Mouse (Mus musculus): ENCODE measurements around the gene Tead3. TPM values are rescaled to one million over a fixed set of nuclear protein-coding genes. Genes with fewer than 3 reads are reported as not detected.

The Tead3 gene
- polyA plus RNA-seq, 1 experiment from 2014 or later: 5.3 TPM

DNA sequence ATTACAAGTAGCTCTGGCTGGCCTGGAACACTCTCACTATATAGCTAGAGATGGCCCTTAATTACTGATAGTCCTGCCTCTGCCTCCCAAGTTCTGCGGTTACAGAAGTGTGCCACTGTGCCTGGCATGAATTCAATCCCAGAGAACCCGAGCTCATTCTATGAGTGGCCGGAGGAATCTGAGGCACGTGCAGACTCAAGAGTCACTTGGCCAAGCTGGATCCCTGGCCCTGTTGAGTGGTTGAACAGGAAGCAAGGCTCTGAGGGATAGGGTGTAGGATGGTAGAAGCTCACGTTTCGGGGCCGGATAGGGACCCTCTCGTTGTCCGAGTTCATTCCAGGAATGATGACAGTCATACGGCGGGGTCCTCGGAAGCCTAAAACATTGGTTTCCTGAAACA is 5.3 kb upstream of the Tead3 start:
- Histone ChIP-seq H3K27ac (no peak overlapping the region), H3K4me3 (no peak overlapping the region), H3K36me3 (no peaks in the 10 kb centered on the region), H3K27me3 (peaks cover 57% of the 10 kb centered on the region), H3K4me2 (no peak overlapping the region), H3K9me3 (replicated peaks) (no peaks in the 10 kb centered on the region), H3K4me1 (replicated peaks) (peaks cover 21% of the 10 kb centered on the region), H3K9ac (no peak overlapping the region)
- no peak for ATAC-seq (replicated peaks; ENCODE audit: insufficient number of reproducible peaks, insufficient read depth, low FRiP score, low read depth)
- 67% methylated on average over 12 of the region's 12 CpGs for WGBS

DNA sequence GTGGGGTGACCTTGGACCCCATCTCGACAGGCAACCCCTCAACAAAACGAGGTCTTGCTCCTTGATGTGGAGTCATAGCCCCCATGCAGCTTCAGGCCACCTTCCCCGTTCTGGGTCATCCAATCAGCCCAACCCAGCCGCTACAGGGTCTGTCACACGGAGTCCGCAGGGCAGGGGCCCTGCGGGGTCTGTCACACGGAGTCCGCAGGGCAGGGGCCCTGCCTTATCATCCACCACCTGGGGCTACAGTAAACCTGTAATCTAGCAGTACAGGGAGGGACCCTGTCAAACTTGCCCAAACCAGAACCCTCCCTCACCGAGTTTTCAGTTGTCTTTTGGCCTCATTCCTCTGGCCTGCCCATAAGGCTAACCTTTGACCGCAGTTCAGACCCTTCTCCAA is 1.4 kb upstream of the Tead3 start:
- Histone ChIP-seq H3K4me1 (replicated peaks) (peaks cover 35% of the 10 kb centered on the region), H3K27me3 (peaks cover 27% of the 10 kb centered on the region), H3K4me3 (peak overlapping the region; percentile 93; the same call in 1 of the 2 replicates), H3K36me3 (no peaks in the 10 kb centered on the region), H3K9me3 (replicated peaks) (no peaks in the 10 kb centered on the region), H3K9ac (no peak overlapping the region), H3K4me2 (peak overlapping the region; percentile 98), H3K27ac (no peak overlapping the region; the same call in 1 of the 2 replicates)
- 37% methylated on average over 11 of the region's 11 CpGs for WGBS
- ATAC-seq (replicated peaks; ENCODE audit: insufficient number of reproducible peaks, insufficient read depth, low FRiP score, low read depth): no peak

DNA sequence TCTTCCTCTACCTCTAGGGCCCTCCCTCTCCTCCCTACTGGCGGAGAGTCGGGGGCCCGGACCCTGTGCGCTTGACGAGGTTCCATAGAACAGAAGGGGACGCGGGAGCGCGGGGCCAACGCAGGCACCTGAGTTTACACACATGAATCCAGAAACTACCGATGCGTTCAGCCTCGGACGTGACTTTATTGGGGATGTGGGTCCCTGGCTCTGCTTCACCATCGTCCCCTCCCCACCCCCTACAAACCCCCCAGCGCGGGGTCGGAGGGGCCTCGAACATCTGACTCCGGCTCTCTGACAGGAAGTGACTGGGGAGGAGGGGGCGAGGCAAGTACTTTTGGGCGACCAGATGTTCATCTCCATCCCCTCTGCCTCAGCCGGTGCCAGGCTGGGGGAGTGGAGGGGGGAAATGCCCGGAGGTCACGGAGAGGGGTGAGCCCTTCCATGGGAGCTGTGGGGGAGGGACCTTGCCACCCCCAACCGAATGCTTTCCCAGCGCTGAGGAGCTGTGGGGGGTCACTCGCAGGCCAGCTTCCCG is 805 bp upstream of the Tead3 start:
- Histone ChIP-seq H3K27ac (peak overlapping the region; percentile 96), H3K9me3 (replicated peaks) (no peaks in the 10 kb centered on the region), H3K36me3 (no peaks in the 10 kb centered on the region), H3K4me1 (replicated peaks) (peaks cover 40% of the 10 kb centered on the region), H3K4me2 (peak overlapping the region; percentile 98), H3K27me3 (peaks cover 27% of the 10 kb centered on the region), H3K4me3 (peak overlapping the region; percentile 93), H3K9ac (peak overlapping the region; percentile 74)
- no peak for ATAC-seq (replicated peaks; ENCODE audit: insufficient number of reproducible peaks, insufficient read depth, low FRiP score, low read depth)
- 3% methylated on average over 29 of the region's 29 CpGs for WGBS

DNA sequence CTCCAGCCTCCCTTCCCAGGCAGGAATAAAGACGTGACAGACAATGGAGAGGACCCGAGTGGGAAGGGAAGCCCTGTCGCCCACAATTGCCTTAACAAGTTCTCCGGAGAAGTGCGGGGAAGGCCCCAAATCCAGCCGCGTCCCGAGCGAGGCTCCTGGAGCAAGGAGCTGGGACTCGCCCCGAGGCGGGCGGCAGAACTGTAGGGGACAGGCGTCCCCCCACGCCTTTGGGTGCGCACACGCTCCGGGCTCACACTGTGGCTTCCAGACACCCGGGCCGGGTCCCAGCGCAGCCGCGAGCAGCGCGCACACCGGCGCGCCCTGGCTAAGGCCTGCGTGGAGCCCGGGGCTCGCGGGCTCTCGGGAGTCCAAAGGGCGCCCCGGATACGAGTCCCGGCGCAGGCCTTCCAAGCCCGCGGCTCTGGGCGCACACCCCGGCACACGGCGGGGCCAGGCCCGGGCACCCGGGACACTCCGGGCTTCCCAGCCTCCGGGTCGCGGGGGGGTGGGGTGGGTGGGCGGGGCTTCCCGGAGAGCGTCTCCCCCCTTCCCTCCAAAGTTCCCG is 634 bp downstream of the Tead3 start:
- peaks cover 27% of the 10 kb centered on the region for H3K27me3 ChIP-seq
- peak overlapping the region; percentile 94 for H3K9ac ChIP-seq
- peak overlapping the region; percentile 98 for H3K4me2 ChIP-seq
- H3K4me1 ChIP-seq (replicated peaks): peaks cover 48% of the 10 kb centered on the region
- peak overlapping the region; percentile 93 for H3K4me3 ChIP-seq
- under 1% methylated on average over 54 of the region's 54 CpGs for WGBS
- H3K27ac ChIP-seq: peak overlapping the region; percentile 96
- H3K36me3 ChIP-seq: no peaks in the 10 kb centered on the region
- ATAC-seq (replicated peaks; ENCODE audit: insufficient number of reproducible peaks, insufficient read depth, low FRiP score, low read depth): peak; percentile 43
- H3K9me3 ChIP-seq (replicated peaks): no peaks in the 10 kb centered on the region

DNA sequence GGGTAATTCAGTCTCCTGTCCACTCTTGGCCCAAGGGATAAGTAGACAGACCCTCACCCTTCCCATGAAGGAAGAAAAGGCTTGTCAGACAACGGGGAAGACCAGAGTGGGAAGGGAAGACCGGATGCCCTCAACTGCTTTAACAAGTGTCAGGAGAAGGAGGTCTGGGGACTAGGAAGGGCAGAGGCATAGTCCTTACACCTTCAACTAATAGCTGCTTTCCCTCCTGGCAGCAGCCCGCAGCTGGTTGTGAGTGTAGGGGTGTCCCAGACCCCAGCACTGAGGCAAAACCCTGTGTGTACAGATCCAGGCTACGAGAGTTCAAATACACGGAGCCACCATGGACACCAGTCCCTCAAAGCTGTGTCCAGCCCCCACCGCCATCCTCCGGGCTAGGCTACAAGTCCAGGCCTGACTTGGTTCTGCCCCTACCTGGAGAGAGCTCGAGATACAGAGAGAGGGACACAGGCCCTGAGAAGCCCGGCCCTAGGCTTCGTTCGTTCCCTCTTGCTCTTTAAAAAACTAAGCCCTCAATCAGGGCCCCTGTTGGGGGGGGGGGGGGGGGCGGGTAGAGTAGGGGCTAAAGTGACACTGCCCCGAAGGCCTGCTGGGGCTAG is 1.2 kb downstream of the Tead3 start:
- H3K9ac ChIP-seq: peak overlapping the region; percentile 94
- no peak for ATAC-seq (replicated peaks; ENCODE audit: insufficient number of reproducible peaks, insufficient read depth, low FRiP score, low read depth)
- 16% methylated on average over 12 of the region's 13 CpGs for WGBS
- peak overlapping the region; percentile 93 for H3K4me3 ChIP-seq
- H3K9me3 ChIP-seq (replicated peaks): no peaks in the 10 kb centered on the region
- peak overlapping the region; percentile 98 for H3K4me2 ChIP-seq
- peaks cover 55% of the 10 kb centered on the region for H3K4me1 ChIP-seq (replicated peaks)
- peak overlapping the region; percentile 96 for H3K27ac ChIP-seq
- H3K27me3 ChIP-seq: peaks cover 27% of the 10 kb centered on the region
- H3K36me3 ChIP-seq: no peaks in the 10 kb centered on the region

DNA sequence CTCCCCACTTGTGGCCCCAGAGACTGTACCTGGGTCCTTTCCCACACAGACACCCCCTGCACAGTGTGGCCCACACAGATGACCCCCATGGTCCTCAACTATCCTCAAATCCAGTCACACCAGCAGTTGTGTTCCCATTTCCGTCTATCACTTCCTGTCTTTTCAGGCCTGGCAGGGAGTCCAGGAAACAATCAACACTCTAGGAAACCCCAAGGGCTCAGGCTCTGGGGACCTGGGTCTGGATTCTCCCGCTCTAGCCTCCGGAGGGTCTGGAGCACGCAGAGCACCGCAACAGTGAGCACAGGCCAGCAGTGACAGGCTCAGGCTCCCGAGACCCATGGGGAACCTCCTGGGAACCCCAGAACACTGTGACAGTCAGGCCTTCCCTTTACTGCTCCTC is 2.4 kb downstream of the Tead3 start:
- Histone ChIP-seq H3K4me3 (peak overlapping the region; percentile 93), H3K9ac (peak overlapping the region; percentile 43), H3K27me3 (peaks cover 17% of the 10 kb centered on the region), H3K36me3 (no peaks in the 10 kb centered on the region), H3K4me2 (peak overlapping the region; percentile 98), H3K9me3 (replicated peaks) (no peaks in the 10 kb centered on the region), H3K4me1 (replicated peaks) (peaks cover 65% of the 10 kb centered on the region), H3K27ac (peak overlapping the region; percentile 8; the same call in 1 of the 2 replicates)
- ATAC-seq (replicated peaks; ENCODE audit: insufficient number of reproducible peaks, insufficient read depth, low FRiP score, low read depth): no peak
- WGBS: 37% methylated on average over 6 of the region's 6 CpGs

DNA sequence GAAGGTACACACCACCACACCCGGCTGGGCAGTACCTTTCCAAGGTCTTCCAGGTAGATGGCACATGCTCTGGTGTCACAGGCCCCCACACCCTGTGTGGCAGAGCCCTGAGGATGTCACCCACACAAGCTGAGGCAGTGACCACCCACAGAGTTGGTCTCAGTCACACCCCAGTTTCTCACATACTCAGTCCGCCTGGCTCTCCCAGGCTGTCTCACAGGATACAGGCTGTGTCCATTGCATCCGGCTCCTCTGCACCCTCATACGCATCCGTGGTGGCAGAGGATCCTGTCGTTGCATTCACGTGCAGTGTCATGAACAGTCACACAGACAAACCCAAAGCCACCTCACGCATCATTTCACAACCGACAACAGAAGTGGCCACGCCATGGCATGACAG is 3.3 kb downstream of the Tead3 start:
- ATAC-seq (replicated peaks; ENCODE audit: insufficient number of reproducible peaks, insufficient read depth, low FRiP score, low read depth): no peak
- H3K9me3 ChIP-seq (replicated peaks): no peaks in the 10 kb centered on the region
- H3K4me3 ChIP-seq: no peak overlapping the region
- no peak overlapping the region for H3K27ac ChIP-seq
- H3K4me1 ChIP-seq (replicated peaks): peaks cover 69% of the 10 kb centered on the region
- no peak overlapping the region for H3K4me2 ChIP-seq
- H3K27me3 ChIP-seq: peaks cover 9% of the 10 kb centered on the region
- H3K36me3 ChIP-seq: no peaks in the 10 kb centered on the region
- no peak overlapping the region for H3K9ac ChIP-seq
- 75% methylated on average over 10 of the region's 10 CpGs for WGBS

DNA sequence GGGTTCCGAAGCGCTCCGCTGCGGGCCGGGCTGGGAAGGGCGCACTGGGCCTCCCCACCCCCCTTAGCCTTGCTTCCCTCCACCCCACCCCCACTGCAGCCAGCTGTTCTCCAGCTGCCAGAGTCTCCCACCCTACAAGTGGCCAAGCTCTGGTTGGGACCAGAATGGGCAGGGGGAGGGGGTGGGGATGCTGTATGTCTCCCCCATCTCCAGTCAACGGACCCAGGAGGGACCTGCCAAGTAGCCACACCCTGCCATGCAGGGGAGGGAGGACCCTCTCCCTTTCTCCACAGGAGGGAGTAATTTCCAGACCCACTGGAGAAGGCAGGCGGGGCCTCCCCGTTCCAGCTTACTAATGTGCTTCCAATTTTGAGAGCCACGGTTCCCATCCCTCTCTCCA is 4.7 kb downstream of the Tead3 start:
- H3K27me3 ChIP-seq: no peaks in the 10 kb centered on the region
- ATAC-seq (replicated peaks; ENCODE audit: insufficient number of reproducible peaks, insufficient read depth, low FRiP score, low read depth): no peak
- H3K9ac ChIP-seq: peak overlapping the region; percentile 43
- 14% methylated on average over 10 of the region's 10 CpGs for WGBS
- peak overlapping the region; percentile 80 for H3K27ac ChIP-seq
- H3K4me3 ChIP-seq: peak overlapping the region; percentile 22
- H3K4me1 ChIP-seq (replicated peaks): peaks cover 71% of the 10 kb centered on the region
- peak overlapping the region; percentile 53 for H3K4me2 ChIP-seq
- no peaks in the 10 kb centered on the region for H3K9me3 ChIP-seq (replicated peaks)
- H3K36me3 ChIP-seq: no peaks in the 10 kb centered on the region

DNA sequence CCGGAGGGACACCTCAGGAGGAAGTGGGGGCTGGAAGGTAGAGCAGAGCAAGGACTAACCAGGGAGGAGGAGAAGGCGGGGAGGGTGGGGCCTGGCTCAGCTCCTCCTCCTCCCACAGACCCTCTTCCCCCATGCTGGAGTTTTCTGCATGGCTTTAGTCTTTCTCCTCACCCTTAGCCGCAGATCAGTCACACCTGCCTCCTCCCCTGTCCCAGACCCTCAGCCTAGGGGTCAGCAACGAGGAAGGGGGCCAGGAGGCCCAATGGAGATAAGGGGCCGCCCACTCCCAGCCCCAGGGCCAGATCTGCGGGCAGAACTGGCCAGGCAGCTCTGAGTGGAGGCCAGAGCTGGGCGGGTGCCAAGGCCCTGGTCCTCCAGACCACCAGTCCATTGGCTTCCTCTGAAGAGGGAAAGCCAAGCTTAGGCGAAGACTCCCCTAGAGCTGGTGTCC is 5.3 kb downstream of the Tead3 start:
- no peaks in the 10 kb centered on the region for H3K27me3 ChIP-seq
- H3K4me3 ChIP-seq: peak overlapping the region; percentile 22
- no peak for ATAC-seq (replicated peaks; ENCODE audit: insufficient number of reproducible peaks, insufficient read depth, low FRiP score, low read depth)
- peak overlapping the region; percentile 43 for H3K9ac ChIP-seq
- 9% methylated on average over 8 of the region's 8 CpGs for WGBS
- no peaks in the 10 kb centered on the region for H3K9me3 ChIP-seq (replicated peaks)
- H3K27ac ChIP-seq: peak overlapping the region; percentile 80
- no peaks in the 10 kb centered on the region for H3K36me3 ChIP-seq
- H3K4me2 ChIP-seq: peak overlapping the region; percentile 53
- peaks cover 76% of the 10 kb centered on the region for H3K4me1 ChIP-seq (replicated peaks)

DNA sequence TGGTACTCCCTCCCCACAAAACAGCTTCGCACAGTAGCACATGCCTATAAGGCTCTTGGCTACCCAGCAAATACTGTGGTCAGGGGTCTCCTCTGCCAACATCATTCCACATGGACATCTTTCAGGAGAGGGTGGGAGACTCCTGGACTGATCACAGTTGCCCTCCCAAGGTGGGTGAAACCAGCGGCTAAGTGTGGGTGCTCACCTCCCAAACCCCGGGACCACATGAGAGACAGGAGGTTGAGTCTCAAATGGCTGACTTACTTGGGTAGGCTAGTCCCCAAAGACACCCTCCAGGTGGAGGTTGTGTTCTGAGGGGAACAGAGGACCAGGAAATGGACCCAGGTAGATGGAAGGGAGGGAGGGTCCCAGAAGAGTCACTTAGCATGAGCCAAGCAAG is 5.9 kb downstream of the Tead3 start:
- Histone ChIP-seq H3K9me3 (replicated peaks) (no peaks in the 10 kb centered on the region), H3K9ac (peak overlapping the region; percentile 43; the same call in 1 of the 2 replicates), H3K36me3 (peaks cover 5% of the 10 kb centered on the region), H3K4me2 (peak overlapping the region; percentile 53), H3K4me3 (no peak overlapping the region), H3K27me3 (no peaks in the 10 kb centered on the region), H3K27ac (peak overlapping the region; percentile 80), H3K4me1 (replicated peaks) (peaks cover 80% of the 10 kb centered on the region)
- no peak for ATAC-seq (replicated peaks; ENCODE audit: insufficient number of reproducible peaks, insufficient read depth, low FRiP score, low read depth)
- WGBS: 45% methylated on average over 3 of the region's 3 CpGs

DNA sequence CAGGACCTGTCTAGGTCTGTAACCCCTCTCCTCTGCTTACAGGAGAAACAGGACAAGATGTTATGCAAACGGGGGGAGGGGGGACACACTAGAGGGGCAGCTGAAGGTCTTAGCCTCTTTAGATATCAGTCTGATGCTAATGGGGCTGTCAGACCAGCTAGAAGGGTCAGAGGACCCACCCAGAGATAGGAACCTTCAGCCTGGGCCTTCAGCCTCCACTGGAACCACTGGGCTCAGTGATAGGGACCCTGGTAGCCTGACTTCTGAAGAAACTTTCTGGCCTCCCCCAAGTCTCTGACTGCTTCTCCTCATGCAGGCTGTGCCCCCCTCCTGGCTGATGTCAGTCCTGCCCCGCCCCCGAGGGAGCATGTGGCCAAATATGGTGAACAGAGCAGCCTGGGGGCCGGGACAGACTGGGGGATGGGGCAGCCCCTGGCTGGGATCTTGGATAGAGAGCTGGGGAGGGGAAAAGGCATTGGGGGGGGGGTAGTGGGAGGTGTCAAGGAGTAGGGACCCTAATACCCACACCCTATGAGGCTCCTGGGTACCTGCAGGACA is 6.5 kb downstream of the Tead3 start:
- peaks cover 11% of the 10 kb centered on the region for H3K36me3 ChIP-seq
- H3K27ac ChIP-seq: peak overlapping the region; percentile 80
- ATAC-seq (replicated peaks; ENCODE audit: insufficient number of reproducible peaks, insufficient read depth, low FRiP score, low read depth): no peak
- H3K4me2 ChIP-seq: peak overlapping the region; percentile 53; the same call in 1 of the 2 replicates
- no peaks in the 10 kb centered on the region for H3K9me3 ChIP-seq (replicated peaks)
- no peaks in the 10 kb centered on the region for H3K27me3 ChIP-seq
- H3K9ac ChIP-seq: peak overlapping the region; percentile 37; the same call in 1 of the 2 replicates
- 14% methylated on average over 4 of the region's 4 CpGs for WGBS
- peaks cover 78% of the 10 kb centered on the region for H3K4me1 ChIP-seq (replicated peaks)
- no peak overlapping the region for H3K4me3 ChIP-seq
